Comparison of ENCODE assay signal across 9 mouse cellular contexts in genomic region chr5:77137701-77138265, GRCm38 (mm10). TPM values are rescaled to one million over a fixed set of nuclear protein-coding genes. Genes with fewer than 3 reads are reported as not detected.
A peak's percentile ranks its signal among the peaks of the same experiment; 100 is the strongest.
DNase-seq lines count a peak whose midpoint lies in the region; ATAC-seq and TF ChIP-seq lines count a peak whose summit lies in the region.
"Had no signal": no experiment of that assay in that cellular context is flagged by ENCODE, and none has a peak within 500 bp of the region (broad histone marks: within the 10 kb centered on the region; RNA-seq: fewer than 3 reads in every experiment).

No protein-coding gene starts in this region.

- no peaks in the 10 kb centered on the region for H3K36me3 ChIP-seq in kidney, adult 2 months (ENCODE audit: control insufficient read depth, insufficient read depth, low read length)
- no peaks in the 10 kb centered on the region for H3K36me3 ChIP-seq in forebrain, embryonic 16.5 days (ENCODE audit: control insufficient read depth, insufficient read depth)
- no peaks in the 10 kb centered on the region for H3K36me3 ChIP-seq in thymus, adult 2 months (ENCODE audit: control insufficient read depth, insufficient read depth, low read length)
- H3K36me3 ChIP-seq: embryonic facial prominence, embryonic 13.5 days had no signal

- H3K4me1 ChIP-seq in kidney, adult 2 months (ENCODE audit: control insufficient read depth, insufficient read depth, low read length) = no peaks in the 10 kb centered on the region
- H3K4me1 ChIP-seq in forebrain, embryonic 16.5 days (replicated peaks; ENCODE audit: control insufficient read depth, insufficient read depth, low read length) = 0 out of 2 replicates have a peak, but pooled peaks cover 5% of the 10 kb centered on the region
- peaks cover 5% of the 10 kb centered on the region for H3K4me1 ChIP-seq in thymus, adult 2 months (replicated peaks; ENCODE audit: control insufficient read depth, insufficient read depth, low read length)

- peak; percentile 83 for DNase-seq in kidney, adult 2 months
- no peak for DNase-seq in kidney, postnatal 14 days
- peak; percentile 9 for DNase-seq in cerebellum, adult 11 months
- peak; percentile 75 to 86 for DNase-seq in lung, adult 18-20 months
- no peak for DNase-seq in thymus, adult 2 months
- no peak for DNase-seq in embryo, embryonic 10.5 days (ENCODE audit: low spot score)

- TF ChIP-seq CTCF in kidney, adult 2 months (conservative IDR thresholded peaks at IDR 0.05; ENCODE audit: insufficient read depth, insufficient read length, low read depth, low read length) = no peak
- TF ChIP-seq CTCF in thymus, adult 2 months (IDR thresholded peaks at IDR 0.05; ENCODE audit: borderline replicate concordance, control insufficient read depth, extremely low read depth, insufficient read depth, low read length, poor library complexity) = no peak

- 76% methylated on average over 8 of the region's 8 CpGs for WGBS in kidney, adult 2 months
- WGBS in forebrain, embryonic 16.5 days = 7% methylated on average over 8 of the region's 8 CpGs
- WGBS in thymus, adult 2 months = 90% methylated on average over 8 of the region's 8 CpGs

- TF ChIP-seq POLR2A in kidney, adult 2 months (IDR thresholded peaks at IDR 0.05; ENCODE audit: low read depth, low read length) = no peak
- TF ChIP-seq POLR2A in thymus, adult 2 months (IDR thresholded peaks at IDR 0.05; ENCODE audit: control insufficient read depth, extremely low read depth, insufficient read depth, low read length, poor library complexity) = no peak

- no peak overlapping the region for H3K9ac ChIP-seq in forebrain, embryonic 16.5 days (replicated peaks; ENCODE audit: low read depth, low read length)
- H3K9ac ChIP-seq: embryonic facial prominence, embryonic 13.5 days had no signal

- H3K27ac ChIP-seq in kidney, adult 2 months (ENCODE audit: insufficient read depth, low read depth, low read length) = no peak overlapping the region
- H3K27ac ChIP-seq in forebrain, embryonic 16.5 days (ENCODE audit: low read length) = no peak overlapping the region
- H3K27ac ChIP-seq in thymus, adult 2 months (ENCODE audit: control insufficient read depth, insufficient read depth, low read length) = no peak overlapping the region
- H3K27ac ChIP-seq: embryonic facial prominence, embryonic 13.5 days had no signal

- H3K4me2 ChIP-seq in forebrain, embryonic 16.5 days (ENCODE audit: low read length) = no peak overlapping the region
- H3K4me2 ChIP-seq: embryonic facial prominence, embryonic 13.5 days had no signal

- H3K4me3 ChIP-seq in kidney, adult 2 months (ENCODE audit: insufficient read depth, low read depth, low read length) = no peak overlapping the region
- no peak overlapping the region for H3K4me3 ChIP-seq in forebrain, embryonic 16.5 days (replicated peaks; ENCODE audit: low read length)
- no peak overlapping the region for H3K4me3 ChIP-seq in thymus, adult 2 months (ENCODE audit: control insufficient read depth, insufficient read depth, low read length)
- H3K4me3 ChIP-seq: embryonic facial prominence, embryonic 13.5 days had no signal

- peak; percentile 84 for ATAC-seq in forebrain, embryonic 16.5 days
- ATAC-seq in erythroblast, adult 5-6 weeks (replicated peaks; ENCODE audit: low FRiP score, poor library complexity, severe bottlenecking) = no peak

- no peaks in the 10 kb centered on the region for H3K27me3 ChIP-seq in kidney, adult 2 months (replicated peaks; ENCODE audit: control insufficient read depth, insufficient read depth, low read length)
- no peaks in the 10 kb centered on the region for H3K27me3 ChIP-seq in forebrain, embryonic 16.5 days (replicated peaks; ENCODE audit: control insufficient read depth, insufficient read depth, low read length)
- H3K27me3 ChIP-seq in thymus, adult 2 months (ENCODE audit: control insufficient read depth, insufficient read depth, low read length) = no peaks in the 10 kb centered on the region
- H3K27me3 ChIP-seq: embryonic facial prominence, embryonic 13.5 days had no signal

- H3K9me3 ChIP-seq in forebrain, embryonic 16.5 days (ENCODE audit: control insufficient read depth, low read length) = no peaks in the 10 kb centered on the region
- H3K9me3 ChIP-seq: embryonic facial prominence, embryonic 13.5 days had no signal

RNA-seq across cellular contexts. Expression of gene Hopx, which starts 22.9 kb away (rescaled TPM):
- 14.2 and 18.4 TPM in 2 replicates for polyA plus RNA-seq in kidney, adult 2 months (2012; rRNA removed)
- polyA plus RNA-seq in forebrain, embryonic 16.5 days (2015; fragmentation: Nextera tagmentation; extraction: Ambion mirVana) = 1.2 and 1.6 TPM in 2 replicates
- polyA plus RNA-seq in thymus, adult 2 months (2012; rRNA removed) = 8.1 and 26.1 TPM in 2 replicates
- total RNA-seq in erythroblast, adult 5-6 weeks (2015; ENCODE audit: low replicate concordance) = 11.3 TPM in 1 of 2 replicates, not detected in the other
- total RNA-seq in erythroblast, adult 5-6 weeks (2017; ENCODE audit: low replicate concordance) = 3.3 and 6.4 TPM in 2 replicates

Comparison
In these comparisons a context has a peak if more than half of its experiments do, and no peak if none do; other contexts are left out.
1. DNase-seq: peak in kidney, adult 2 months (single experiment), cerebellum, adult 11 months (single experiment) and lung, adult 18-20 months (2 of 2); none in kidney, postnatal 14 days (single experiment), thymus, adult 2 months (single experiment) and embryo, embryonic 10.5 days (single experiment).